Comparison of ENCODE assay signal across 15 mouse cellular contexts in genomic region chr1:38502797-38503196, GRCm38 (mm10).
DNase-seq lines count a peak whose midpoint lies in the region; ATAC-seq lines count a peak whose summit lies in the region.
"Had no signal": no experiment of that assay in that cellular context is flagged by ENCODE, and none has a peak within 500 bp of the region (broad histone marks: within the 10 kb centered on the region; RNA-seq: fewer than 3 reads in every experiment).

No protein-coding gene starts in this region.

- H3K9me3 ChIP-seq in kidney, embryonic 15.5 days (replicated peaks) = no peaks in the 10 kb centered on the region
- no peaks in the 10 kb centered on the region for H3K9me3 ChIP-seq in forebrain, embryonic 14.5 days (replicated peaks; ENCODE audit: control insufficient read depth, low read length)
- H3K9me3 ChIP-seq in hindbrain, embryonic 15.5 days = no peaks in the 10 kb centered on the region
- H3K9me3 ChIP-seq in neural tube, embryonic 12.5 days = no peaks in the 10 kb centered on the region
- H3K9me3 ChIP-seq: heart, embryonic 13.5 days; liver, embryonic 12.5 days had no signal

- peak; percentile 48; the same call in 1 of the 2 replicates for ATAC-seq in kidney, embryonic 15.5 days (replicated peaks; ENCODE audit: low FRiP score)
- peak; percentile 65 for ATAC-seq in forebrain, embryonic 14.5 days
- no peak for ATAC-seq in hindbrain, embryonic 15.5 days (ENCODE audit: low FRiP score, low read depth)
- peak; percentile 72; the same call in 1 of the 2 replicates for ATAC-seq in neural tube, embryonic 12.5 days (ENCODE audit: low FRiP score, low read depth)
- ATAC-seq: liver, embryonic 12.5 days had no signal

- no peak for DNase-seq in kidney, adult 18-20 months
- DNase-seq in forebrain, embryonic 14.5 days (ENCODE audit: low spot score) = peak; percentile 45
- DNase-seq in adrenal gland, postnatal 25 days = no peak
- DNase-seq in MN1 (ENCODE audit: low spot score) = no peak
- DNase-seq: adrenal gland, postnatal 14 days; cerebellum, adult 9-11 months; kidney, adult 8-10 months; right cerebral cortex, postnatal 4 days; thymus, adult 2 months had no signal

- H3K27ac ChIP-seq in kidney, embryonic 15.5 days = no peak overlapping the region
- no peak overlapping the region for H3K27ac ChIP-seq in forebrain, embryonic 14.5 days (ENCODE audit: low read depth, low read length)
- peak overlapping the region; percentile 55 for H3K27ac ChIP-seq in hindbrain, embryonic 15.5 days (replicated peaks)
- H3K27ac ChIP-seq in neural tube, embryonic 12.5 days = no peak overlapping the region
- H3K27ac ChIP-seq: heart, embryonic 13.5 days; liver, embryonic 12.5 days had no signal

- H3K4me3 ChIP-seq in kidney, embryonic 15.5 days (replicated peaks) = no peak overlapping the region
- no peak overlapping the region for H3K4me3 ChIP-seq in forebrain, embryonic 14.5 days (ENCODE audit: low read depth, low read length)
- H3K4me3 ChIP-seq in hindbrain, embryonic 15.5 days = no peak overlapping the region
- no peak overlapping the region for H3K4me3 ChIP-seq in neural tube, embryonic 12.5 days
- H3K4me3 ChIP-seq: heart, embryonic 13.5 days; liver, embryonic 12.5 days; myocyte had no signal

- 31% methylated on average over 7 of the region's 7 CpGs for WGBS in kidney, embryonic 15.5 days
- 12% methylated on average over 7 of the region's 7 CpGs for WGBS in forebrain, embryonic 14.5 days
- WGBS in hindbrain, embryonic 15.5 days = 26% methylated on average over 7 of the region's 7 CpGs
- 48% methylated on average over 7 of the region's 7 CpGs for WGBS in neural tube, embryonic 12.5 days

- H3K27me3 ChIP-seq in kidney, embryonic 15.5 days = no peaks in the 10 kb centered on the region
- H3K27me3 ChIP-seq in forebrain, embryonic 14.5 days (replicated peaks; ENCODE audit: control insufficient read depth, insufficient read depth, low read length) = no peaks in the 10 kb centered on the region
- no peaks in the 10 kb centered on the region for H3K27me3 ChIP-seq in hindbrain, embryonic 15.5 days
- no peaks in the 10 kb centered on the region for H3K27me3 ChIP-seq in neural tube, embryonic 12.5 days (replicated peaks)
- H3K27me3 ChIP-seq: heart, embryonic 13.5 days had no signal

- peaks cover 30% of the 10 kb centered on the region for H3K4me1 ChIP-seq in kidney, embryonic 15.5 days
- peaks cover 15% of the 10 kb centered on the region for H3K4me1 ChIP-seq in forebrain, embryonic 14.5 days (ENCODE audit: control insufficient read depth, insufficient read depth, low read length)
- peaks cover 36% of the 10 kb centered on the region for H3K4me1 ChIP-seq in hindbrain, embryonic 15.5 days (replicated peaks)
- peaks cover 21% of the 10 kb centered on the region for H3K4me1 ChIP-seq in neural tube, embryonic 12.5 days

- H3K4me2 ChIP-seq in kidney, embryonic 15.5 days = no peak overlapping the region
- no peak overlapping the region for H3K4me2 ChIP-seq in forebrain, embryonic 14.5 days (ENCODE audit: low read length)
- H3K4me2 ChIP-seq in hindbrain, embryonic 15.5 days = no peak overlapping the region
- no peak overlapping the region for H3K4me2 ChIP-seq in neural tube, embryonic 12.5 days (replicated peaks)
- H3K4me2 ChIP-seq: heart, embryonic 13.5 days; liver, embryonic 12.5 days had no signal

- H3K9ac ChIP-seq in kidney, embryonic 15.5 days = no peak overlapping the region
- H3K9ac ChIP-seq in forebrain, embryonic 14.5 days (ENCODE audit: low read length) = no peak overlapping the region
- H3K9ac ChIP-seq in hindbrain, embryonic 15.5 days = no peak overlapping the region
- no peak overlapping the region for H3K9ac ChIP-seq in neural tube, embryonic 12.5 days
- H3K9ac ChIP-seq: heart, embryonic 13.5 days; liver, embryonic 12.5 days had no signal

- H3K36me3 ChIP-seq in kidney, embryonic 15.5 days = no peaks in the 10 kb centered on the region
- H3K36me3 ChIP-seq in forebrain, embryonic 14.5 days (ENCODE audit: control insufficient read depth, insufficient read depth, low read length) = no peaks in the 10 kb centered on the region
- H3K36me3 ChIP-seq in hindbrain, embryonic 15.5 days = no peaks in the 10 kb centered on the region
- H3K36me3 ChIP-seq in neural tube, embryonic 12.5 days = no peaks in the 10 kb centered on the region
- H3K36me3 ChIP-seq: heart, embryonic 13.5 days; liver, embryonic 12.5 days had no signal
